Mouse (Mus musculus): ENCODE results near the gene Tpgs1. TPM values are rescaled to one million over a fixed set of nuclear protein-coding genes. Genes with fewer than 3 reads are reported as not detected.

Gene Tpgs1
- 53.3 and 65.9 TPM in 2 replicates for polyA plus RNA-seq (2012; rRNA removed; ENCODE audit: low replicate concordance)

GRCm38 (mm10) chr10:79668771-79669575 lies at the start of gene Tpgs1:
Gene Tpgs1, plus strand, starts transcription at chr10:79669369.

GRCm38 (mm10) chr10:79637128-79638110 lies 31.8 kb upstream of the Tpgs1 start, which contains the start of gene Shc2:
Gene Shc2, minus strand, starts transcription at chr10:79637918.

GRCm38 (mm10) chr10:79645711-79646110 lies 23.5 kb upstream of the Tpgs1 start, which contains the start of gene Odf3l2:
Gene Odf3l2, minus strand, starts transcription at chr10:79645738.

DNA sequence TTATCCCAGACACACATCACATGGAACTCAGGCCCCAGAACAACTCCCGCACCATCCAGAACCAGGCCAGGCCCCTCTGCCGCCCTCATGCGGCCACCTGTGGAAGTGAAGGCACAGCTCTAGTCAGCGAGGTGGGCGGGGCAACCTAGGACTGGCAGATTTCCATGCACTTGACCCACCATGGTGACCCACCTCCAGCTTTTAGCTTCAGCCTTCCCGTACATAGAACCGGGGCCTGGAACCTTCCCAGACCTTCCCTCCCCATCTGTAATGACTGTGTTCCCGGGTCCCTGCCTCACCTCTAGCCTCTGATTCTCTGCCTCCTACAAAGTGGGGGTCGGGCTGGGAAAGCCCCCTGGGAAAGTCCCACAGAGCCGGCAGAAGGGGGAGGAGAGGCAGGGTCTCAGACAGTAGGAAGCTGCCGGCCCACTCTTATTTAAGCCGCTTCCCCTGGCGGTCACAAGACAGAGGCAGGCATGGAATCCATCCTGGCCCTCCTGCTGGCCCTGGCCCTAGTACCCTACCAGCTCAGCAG lies 5.0 kb upstream of the Tpgs1 start, which contains the start of gene Madcam1:
TSS of gene Madcam1 (plus strand) at position 429 of the 535 bp plus-strand sequence.

DNA sequence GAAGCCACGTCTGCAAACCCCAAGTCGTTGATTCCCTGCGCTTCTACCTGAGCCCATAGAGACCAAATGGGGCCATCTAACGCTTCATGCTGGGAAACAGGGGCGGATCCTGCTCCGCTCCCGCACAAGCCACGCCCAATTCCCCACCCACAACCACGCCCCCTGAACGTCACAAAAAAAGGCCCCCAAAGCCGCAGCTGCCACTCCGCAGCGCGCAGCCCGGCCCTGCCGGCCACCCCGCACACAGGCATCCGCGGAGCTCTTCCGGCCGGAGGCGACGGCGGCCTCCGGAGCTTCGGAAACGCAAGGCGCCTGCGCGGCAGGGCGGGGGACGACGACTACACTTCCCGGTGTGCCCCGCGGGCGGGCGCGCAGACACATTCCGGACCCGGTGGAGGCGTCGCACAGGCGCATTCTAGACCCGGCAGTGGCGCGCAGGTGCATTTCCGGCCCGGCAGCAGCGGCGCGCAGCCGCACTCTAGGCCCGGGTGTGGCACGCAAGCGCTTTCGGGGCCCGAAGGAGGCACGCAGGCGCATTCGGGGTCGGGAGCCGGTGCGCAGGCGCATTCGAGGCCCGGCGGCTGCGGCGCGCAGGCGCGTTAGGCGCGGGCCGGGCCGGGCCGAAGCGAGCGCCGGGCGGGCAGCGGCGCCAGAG lies 12.5 kb downstream of the Tpgs1 start, which contains the start of gene Cdc34:
TSS of gene Cdc34 (plus strand) at position 605 of the 655 bp plus-strand sequence.

DNA sequence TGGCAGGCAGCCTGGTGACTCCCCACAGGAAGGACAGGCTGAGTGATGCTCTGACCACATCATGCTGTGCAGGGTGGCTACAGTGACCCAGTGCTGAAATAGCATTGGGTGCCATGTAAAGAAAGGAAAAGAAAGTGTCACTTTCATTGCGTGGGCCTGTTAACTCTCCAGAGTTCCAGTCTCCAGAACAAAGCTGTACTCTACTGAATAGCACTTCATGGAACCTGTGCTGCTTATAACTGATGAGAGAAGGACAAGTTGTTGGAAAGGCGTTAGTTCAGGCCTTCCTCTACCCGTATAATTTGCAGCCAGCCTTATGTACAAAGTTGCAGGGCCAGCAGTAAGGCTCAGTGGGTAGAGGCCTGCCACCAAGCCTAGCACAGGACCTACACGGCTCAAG lies 19.6 kb downstream of the Tpgs1 start, which contains the start of gene Gzmm:
TSS of gene Gzmm (plus strand) at position 301 of the 400 bp plus-strand sequence.

DNA sequence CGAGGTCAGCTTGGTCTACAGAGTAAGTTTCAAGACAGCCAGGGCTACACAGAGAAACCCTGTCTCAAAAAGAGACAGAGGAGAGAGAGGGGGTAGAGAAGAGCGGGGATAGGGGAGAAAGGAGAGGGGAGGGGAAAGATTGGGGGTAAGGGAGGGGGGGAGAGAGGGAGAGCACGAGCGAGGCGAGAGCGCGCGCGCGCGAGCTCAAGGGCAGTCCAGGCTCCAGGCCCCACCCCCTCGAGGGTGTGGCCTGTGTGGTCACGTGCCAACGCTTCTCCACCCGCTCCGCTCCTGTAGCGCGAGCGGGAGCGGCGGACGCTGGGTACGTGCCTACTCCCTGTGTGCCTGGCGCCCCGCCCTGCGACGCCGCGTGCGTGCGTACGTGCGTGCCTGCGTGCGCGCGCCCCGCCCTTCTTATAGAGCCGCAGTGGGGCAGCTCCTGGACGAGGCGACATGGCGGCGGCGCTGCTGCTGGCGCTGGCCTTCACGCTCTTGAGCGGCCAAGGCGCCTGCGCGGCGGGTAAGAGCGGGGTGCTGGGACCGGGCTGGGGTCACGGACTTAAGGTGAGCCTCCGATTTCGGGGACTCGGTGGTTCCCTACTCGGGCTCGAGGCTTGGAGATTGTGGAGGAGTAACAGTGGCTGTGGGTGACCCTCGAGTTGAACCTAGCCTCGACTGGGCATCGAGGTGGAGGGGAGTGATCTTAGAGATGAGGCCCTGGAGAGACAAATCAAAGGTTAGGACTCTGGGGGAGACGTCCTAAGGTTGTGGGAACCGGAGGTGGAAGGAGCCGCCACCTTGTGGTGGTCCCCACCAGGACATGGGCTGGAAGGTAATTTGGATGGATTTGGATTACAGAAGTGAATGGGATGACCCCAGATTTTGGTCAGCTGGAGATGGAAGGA lies 35.1 kb downstream of the Tpgs1 start, which contains the start of gene Bsg:
TSS of gene Bsg (plus strand) at position 427 of the 905 bp plus-strand sequence.

DNA sequence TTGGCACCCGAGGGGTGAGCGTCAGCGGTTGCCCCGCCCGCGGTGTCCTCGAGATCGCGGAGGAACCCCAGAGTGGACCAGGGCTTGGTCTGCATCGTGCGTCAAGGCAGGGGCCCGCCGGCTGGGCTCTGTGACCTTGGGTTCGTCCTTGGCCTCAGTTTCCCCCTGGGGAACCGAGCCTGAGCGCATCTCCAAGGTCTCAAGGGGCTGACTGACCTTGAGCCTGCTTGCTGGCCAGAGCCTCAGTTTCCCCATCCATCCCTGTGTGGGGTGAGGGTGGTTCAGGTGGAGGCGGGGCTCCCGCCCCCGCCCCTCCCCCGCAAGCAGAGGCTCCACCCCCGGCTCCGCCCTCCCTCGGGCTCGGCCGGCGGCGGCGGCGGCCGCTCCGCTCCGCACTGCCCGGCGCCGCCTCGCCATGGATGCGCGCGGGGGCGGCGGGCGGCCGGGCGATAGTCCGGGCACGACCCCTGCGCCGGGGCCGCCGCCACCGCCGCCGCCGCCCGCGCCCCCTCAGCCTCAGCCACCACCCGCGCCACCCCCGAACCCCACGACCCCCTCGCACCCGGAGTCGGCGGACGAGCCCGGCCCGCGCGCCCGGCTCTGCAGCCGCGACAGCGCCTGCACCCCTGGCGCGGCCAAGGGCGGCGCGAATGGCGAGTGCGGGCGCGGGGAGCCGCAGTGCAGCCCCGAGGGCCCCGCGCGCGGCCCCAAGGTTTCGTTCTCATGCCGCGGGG lies 47.3 kb downstream of the Tpgs1 start, which contains the start of gene Hcn2:
TSS of gene Hcn2 (plus strand) at position 381 of the 734 bp plus-strand sequence.

Other genes starting within 250 kb of the Tpgs1 start
- not detected in 2 replicates for gene Vmn2r83, start 200.6 kb upstream of the Tpgs1 start, polyA plus RNA-seq (2012; rRNA removed; ENCODE audit: low replicate concordance)
- gene Plpp2, start 135.6 kb upstream of the Tpgs1 start, polyA plus RNA-seq (2012; rRNA removed; ENCODE audit: low replicate concordance): 24.3 and 42.8 TPM in 2 replicates
- 50.2 and 106 TPM in 2 replicates for gene Mier2, start 114.2 kb upstream of the Tpgs1 start, polyA plus RNA-seq (2012; rRNA removed; ENCODE audit: low replicate concordance)
- gene Theg, start 82.0 kb upstream of the Tpgs1 start, polyA plus RNA-seq (2012; rRNA removed; ENCODE audit: low replicate concordance): not detected in 2 replicates
- 0.11 and 0.67 TPM in 2 replicates for gene C2cd4c, start 55.3 kb upstream of the Tpgs1 start, polyA plus RNA-seq (2012; rRNA removed; ENCODE audit: low replicate concordance)
- 11.9 and 35.3 TPM in 2 replicates for gene Shc2, start 31.5 kb upstream of the Tpgs1 start, polyA plus RNA-seq (2012; rRNA removed; ENCODE audit: low replicate concordance)
- not detected in 2 replicates for gene Odf3l2, start 23.6 kb upstream of the Tpgs1 start, polyA plus RNA-seq (2012; rRNA removed; ENCODE audit: low replicate concordance)
- 0.35 and 0.63 TPM in 2 replicates for gene Madcam1, start 4.8 kb upstream of the Tpgs1 start, polyA plus RNA-seq (2012; rRNA removed; ENCODE audit: low replicate concordance)
- 199 and 244 TPM in 2 replicates for gene Cdc34, start 12.8 kb downstream of the Tpgs1 start, polyA plus RNA-seq (2012; rRNA removed; ENCODE audit: low replicate concordance)
- gene Gzmm, start 19.7 kb downstream of the Tpgs1 start, polyA plus RNA-seq (2012; rRNA removed; ENCODE audit: low replicate concordance): 0.96 and 1.0 TPM in 2 replicates
- gene Bsg, start 35.1 kb downstream of the Tpgs1 start, polyA plus RNA-seq (2012; rRNA removed; ENCODE audit: low replicate concordance): 629 and 760 TPM in 2 replicates
- 2.0 and 3.2 TPM in 2 replicates for gene Hcn2, start 47.3 kb downstream of the Tpgs1 start, polyA plus RNA-seq (2012; rRNA removed; ENCODE audit: low replicate concordance)
- gene Polrmt, start 77.2 kb downstream of the Tpgs1 start, polyA plus RNA-seq (2012; rRNA removed; ENCODE audit: low replicate concordance): 53.4 and 66.9 TPM in 2 replicates
- gene Fgf22, start 85.7 kb downstream of the Tpgs1 start, polyA plus RNA-seq (2012; rRNA removed; ENCODE audit: low replicate concordance): 0.26 TPM in 1 of 2 replicates, not detected in the other
- 70.2 and 152 TPM in 2 replicates for gene Rnf126, start 97.6 kb downstream of the Tpgs1 start, polyA plus RNA-seq (2012; rRNA removed; ENCODE audit: low replicate concordance)
- 48.7 and 48.9 TPM in 2 replicates for gene Fstl3, start 107.9 kb downstream of the Tpgs1 start, polyA plus RNA-seq (2012; rRNA removed; ENCODE audit: low replicate concordance)
- gene Prss57, start 121.6 kb downstream of the Tpgs1 start, polyA plus RNA-seq (2012; rRNA removed; ENCODE audit: low replicate concordance): 0.17 and 0.19 TPM in 2 replicates
- 79.5 and 127 TPM in 2 replicates for gene Palm, start 124.2 kb downstream of the Tpgs1 start, polyA plus RNA-seq (2012; rRNA removed; ENCODE audit: low replicate concordance)
- gene Misp, start 151.6 kb downstream of the Tpgs1 start, polyA plus RNA-seq (2012; rRNA removed; ENCODE audit: low replicate concordance): 0.53 and 9.3 TPM in 2 replicates
- 143 and 437 TPM in 2 replicates for gene Ptbp1, start 185.1 kb downstream of the Tpgs1 start, polyA plus RNA-seq (2012; rRNA removed; ENCODE audit: low replicate concordance)
- 9.6 and 15.2 TPM in 2 replicates for gene Prtn3, start 205.1 kb downstream of the Tpgs1 start, polyA plus RNA-seq (2012; rRNA removed; ENCODE audit: low replicate concordance)
- 32.9 and 40.1 TPM in 2 replicates for gene Plppr3, start 205.3 kb downstream of the Tpgs1 start, polyA plus RNA-seq (2012; rRNA removed; ENCODE audit: low replicate concordance)
- 1.6 and 3.3 TPM in 2 replicates for gene Elane, start 216.9 kb downstream of the Tpgs1 start, polyA plus RNA-seq (2012; rRNA removed; ENCODE audit: low replicate concordance)
- 21,080 and 31,020 TPM in 2 replicates for gene Cfd, start 221.5 kb downstream of the Tpgs1 start, polyA plus RNA-seq (2012; rRNA removed; ENCODE audit: low replicate concordance)
- 55.6 and 79.3 TPM in 2 replicates for gene Med16, start 239.6 kb downstream of the Tpgs1 start, polyA plus RNA-seq (2012; rRNA removed; ENCODE audit: low replicate concordance)
- not detected in 2 replicates for gene Gm26602, start 241.5 kb downstream of the Tpgs1 start, polyA plus RNA-seq (2012; rRNA removed; ENCODE audit: low replicate concordance)
- 9.9 and 10.5 TPM in 2 replicates for gene Kiss1r, start 247.6 kb downstream of the Tpgs1 start, polyA plus RNA-seq (2012; rRNA removed; ENCODE audit: low replicate concordance)